Mouse (Mus musculus): ENCODE results near the gene Syf2. TPM values are rescaled to one million over a fixed set of nuclear protein-coding genes. Genes with fewer than 3 reads are reported as not detected.

Syf2 gene
- polyA plus RNA-seq, 1 experiment: 97.3 TPM

- H3K4me3 ChIP-seq (ENCODE audit: insufficient read depth, low read length): no peak overlapping the region
These were observed 56.3 kb downstream of the Syf2 start for GRCm38 (mm10) chr4:134986963-134987362.

More at GRCm38 (mm10) chr4:134986963-134987362, 56.3 kb downstream of the Syf2 start:
- H3K27ac ChIP-seq (ENCODE audit: insufficient read depth, low read depth, low read length): no peak overlapping the region
- TF ChIP-seq POLR2A (IDR thresholded peaks at IDR 0.05; ENCODE audit: borderline replicate concordance, low read depth, low read length) (no peak), CTCF (IDR thresholded peaks at IDR 0.05; ENCODE audit: low read depth, low read length) (no peak)
- H3K4me1 ChIP-seq (ENCODE audit: control insufficient read depth, insufficient read depth, low read length): no peaks in the 10 kb centered on the region

Other genes starting within 250 kb of the Syf2 start
- gene Man1c1, start 226.6 kb upstream of the Syf2 start, polyA plus RNA-seq (2012; ENCODE audit: insufficient read depth, insufficient read length, missing spikeins): 87.4 and 93.7 TPM in 2 replicates
- 34.0 and 36.2 TPM in 2 replicates for gene Ldlrap1, start 162.9 kb upstream of the Syf2 start, polyA plus RNA-seq (2012; ENCODE audit: insufficient read depth, insufficient read length, missing spikeins)
- 26.7 and 30.8 TPM in 2 replicates for gene Maco1, start 77.6 kb upstream of the Syf2 start, polyA plus RNA-seq (2012; ENCODE audit: insufficient read depth, insufficient read length, missing spikeins)
- gene Rhd, start 66.4 kb upstream of the Syf2 start, polyA plus RNA-seq (2012; ENCODE audit: insufficient read depth, insufficient read length, missing spikeins): not detected in 2 replicates
- gene Tmem50a, start 15.9 kb upstream of the Syf2 start, polyA plus RNA-seq (2012; ENCODE audit: insufficient read depth, insufficient read length, missing spikeins): 392 and 428 TPM in 2 replicates
- 1,131 and 1,373 TPM in 2 replicates for gene Rsrp1, start 7.3 kb upstream of the Syf2 start, polyA plus RNA-seq (2012; ENCODE audit: insufficient read depth, insufficient read length, missing spikeins)
- gene Runx3, start 189.8 kb downstream of the Syf2 start, polyA plus RNA-seq (2012; ENCODE audit: insufficient read depth, insufficient read length, missing spikeins): 1.6 and 1.9 TPM in 2 replicates